Mouse (Mus musculus): ENCODE measurements at regions not wholly inside any gene's neighbourhood (a gene's known extent, or its start where the extent isn't known, plus 50 kb on each side); places are given as distances from the start of the nearest gene placed in this dataset.

DNA sequence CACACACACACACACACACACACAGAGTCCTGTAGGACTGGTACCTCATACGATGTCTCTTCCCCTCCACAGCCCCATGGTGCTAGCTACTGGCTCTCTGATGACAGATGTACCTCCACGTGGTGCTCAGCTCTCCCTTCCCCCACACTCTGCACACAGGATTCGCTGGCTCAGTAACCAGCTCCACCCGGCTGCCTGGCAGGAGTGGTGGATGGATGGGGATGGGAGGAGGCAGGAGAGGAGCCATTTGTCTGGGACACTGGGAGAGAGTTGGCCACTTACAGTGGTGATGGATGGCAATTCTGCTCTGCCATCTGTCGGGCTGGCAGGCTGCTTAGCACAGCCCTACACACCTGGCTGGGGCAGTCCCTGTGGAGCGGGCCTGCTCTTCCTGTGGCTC lies 174.7 kb upstream of the Grik3 start:
- no peak for TF ChIP-seq CTCF (IDR thresholded peaks at IDR 0.05; ENCODE audit: insufficient read depth, low read length)
- no peak for TF ChIP-seq POLR2A (IDR thresholded peaks at IDR 0.05; ENCODE audit: borderline replicate concordance, extremely low read depth, low read depth, low read length)
